Mouse (Mus musculus) midbrain, postnatal 0 days (tissue): ENCODE results near the gene Ddit4. TPM values are rescaled to one million over a fixed set of nuclear protein-coding genes. Genes with fewer than 3 reads are reported as not detected.

Experiments used
- ATAC-seq: fragments of 200-750 bp; cut with Nextera tagmentation; 2 replicates; pipeline ENCODE4 v1.8.0; 2017; ENCODE audit warnings: moderate number of reproducible peaks, mild to moderate bottlenecking, moderate TSS enrichment, moderate library complexity; ENCODE audit not compliant: low FRiP score
- DNase-seq: peaks from one replicate; pipeline ENCODE4 v3.0.0-alpha.2; 2015; ENCODE audit warnings: low spot score
- H3K27ac ChIP-seq: fragments of 300-500 bp; sonication (generic); 2 replicates; pipeline ENCODE4 v1.5.1; 2014; ENCODE audit warnings: low read depth, mild to moderate bottlenecking, low read length, mixed read lengths
- H3K27me3 ChIP-seq: fragments of 300-500 bp; sonication (generic); 2 replicates; pipeline ENCODE4 v1.6.1; 2014; ENCODE audit warnings: low read length, control low read depth, mixed read lengths; ENCODE audit not compliant: insufficient read depth
- H3K36me3 ChIP-seq: fragments of 300-500 bp; sonication (generic); 2 replicates; pipeline ENCODE4 v1.6.1; 2014; ENCODE audit warnings: low read length, control low read depth, mixed read lengths; ENCODE audit not compliant: insufficient read depth
- H3K4me1 ChIP-seq: fragments of 300-500 bp; sonication (generic); 2 replicates; pipeline ENCODE4 v1.6.1; 2014; ENCODE audit warnings: mild to moderate bottlenecking, control low read depth, antibody characterized with exemption, low read length, mixed read lengths; ENCODE audit not compliant: insufficient read depth
- H3K4me2 ChIP-seq: fragments of 300-500 bp; sonication (generic); 2 replicates; pipeline ENCODE4 v1.6.1; 2014; ENCODE audit warnings: low read depth, mild to moderate bottlenecking, low read length, mixed read lengths; ENCODE audit not compliant: poor library complexity, severe bottlenecking
- H3K4me3 ChIP-seq: fragments of 300-500 bp; sonication (generic); 2 replicates; pipeline ENCODE4 v1.5.1; 2014; ENCODE audit warnings: low read depth, mild to moderate bottlenecking, low read length, moderate library complexity
- H3K9ac ChIP-seq: fragments of 300-500 bp; sonication (generic); replicated peaks from 2 replicates; pipeline ENCODE4 v1.6.1; 2014; ENCODE audit warnings: mild to moderate bottlenecking, low read length, moderate library complexity, mixed read lengths; ENCODE audit not compliant: poor library complexity, severe bottlenecking
- H3K9me3 ChIP-seq: fragments of 300-500 bp; sonication (generic); 2 replicates; pipeline ENCODE4 v1.6.1; 2016; ENCODE audit warnings: low read length, control low read depth
- CTCF ChIP-seq: IDR thresholded peaks from 2 replicates; pipeline ENCODE4 v1.5.1; 2016; ENCODE audit warnings: antibody characterized with exemption, mild to moderate bottlenecking
- WGBS: fragments of 180-500 bp; shearing (Covaris S2); extraction: QIAGEN DNeasy Blood & Tissue Kit; methylation state at CpG from one replicate; pipeline ENCODE4 v1.1.7; 2014; 5-methylcytosine and 5-hydroxymethylcytosine counted together
- polyA plus RNA-seq: library from polyadenylated mRNA; unstranded; fragments of >200 nt; fragmentation: Nextera tagmentation; extraction: Ambion mirVana; gene quantifications from 2 replicates; pipeline ENCODE4 v1.2.1, GENCODE M21; 2015
- total RNA-seq: library from RNA; depleted of rRNA; stranded (reverse); fragments of >200 nt; gene quantifications from 2 replicates; pipeline ENCODE4 v1.2.3, GENCODE M21; 2014

The Ddit4 gene
- total and polyA plus RNA-seq, 2 experiments from 2014 or later: 43.4 to 57.5 TPM

GRCm38 (mm10) chr10:59980815-59981244 is 29.2 kb upstream of the Ddit4 start:
- H3K27me3 ChIP-seq: no peaks in the 10 kb centered on the region
- no peak for TF ChIP-seq CTCF
- WGBS: 92% methylated on average over 6 of the region's 6 CpGs

GRCm38 (mm10) chr10:59978873-59979743 is 27.5 kb upstream of the Ddit4 start:
- Histone ChIP-seq H3K4me1 (0 out of 2 replicates have a peak, but pooled peaks cover 6% of the 10 kb centered on the region), H3K9me3 (no peaks in the 10 kb centered on the region), H3K9ac (no peak overlapping the region), H3K36me3 (no peaks in the 10 kb centered on the region), H3K27me3 (no peaks in the 10 kb centered on the region), H3K27ac (peak overlapping the region; percentile 73), H3K4me3 (no peak overlapping the region), H3K4me2 (no peak overlapping the region)
- WGBS: 36% methylated on average over 11 of the region's 11 CpGs
- DNase-seq: peak; percentile 77
- 0 out of 2 replicates have a peak, but pooled peaks have one; percentile 24 for ATAC-seq
- no peak for TF ChIP-seq CTCF

More at GRCm38 (mm10) chr10:59980815-59981244, 29.2 kb upstream of the Ddit4 start:
- H3K4me1 ChIP-seq: 0 out of 2 replicates have a peak, but pooled peaks cover 4% of the 10 kb centered on the region
- ATAC-seq: no peak
- H3K4me3 ChIP-seq: no peak overlapping the region
- H3K4me2 ChIP-seq: no peak overlapping the region
- DNase-seq: no peak
- no peak overlapping the region for H3K27ac ChIP-seq
- peaks cover 2% of the 10 kb centered on the region; the same call in 1 of the 2 replicates for H3K36me3 ChIP-seq
- no peaks in the 10 kb centered on the region for H3K9me3 ChIP-seq
- H3K9ac ChIP-seq: no peak overlapping the region

- no peak overlapping the region for H3K4me3 ChIP-seq
- no peak overlapping the region for H3K4me2 ChIP-seq
- ATAC-seq: no peak
- TF ChIP-seq CTCF: no peak
- no peaks in the 10 kb centered on the region for H3K27me3 ChIP-seq
- H3K4me1 ChIP-seq: 0 out of 2 replicates have a peak, but pooled peaks cover 7% of the 10 kb centered on the region
- DNase-seq: no peak
- H3K27ac ChIP-seq: peak overlapping the region; percentile 73
- H3K9ac ChIP-seq: no peak overlapping the region
- no peaks in the 10 kb centered on the region for H3K9me3 ChIP-seq
- WGBS: 66% methylated on average over 2 of the region's 2 CpGs
- no peaks in the 10 kb centered on the region for H3K36me3 ChIP-seq
Observed at GRCm38 (mm10) chr10:59978401-59978800, 26.8 kb upstream of the Ddit4 start.

- H3K9me3 ChIP-seq: no peaks in the 10 kb centered on the region
- DNase-seq (no peak), ATAC-seq (no peak)
- WGBS: 91% methylated on average over 5 of the region's 5 CpGs
- H3K27me3 ChIP-seq: no peaks in the 10 kb centered on the region
- H3K27ac ChIP-seq: peak overlapping the region; percentile 73
- H3K4me1 ChIP-seq: 0 out of 2 replicates have a peak, but pooled peaks cover 7% of the 10 kb centered on the region
- no peak overlapping the region for H3K9ac ChIP-seq
- H3K4me3 ChIP-seq: no peak overlapping the region
- TF ChIP-seq CTCF: no peak
- no peaks in the 10 kb centered on the region for H3K36me3 ChIP-seq
- H3K4me2 ChIP-seq: no peak overlapping the region
Observed at GRCm38 (mm10) chr10:59977715-59978343, 26.2 kb upstream of the Ddit4 start.

GRCm38 (mm10) chr10:59977141-59977540 is 25.5 kb upstream of the Ddit4 start:
- H3K27me3 ChIP-seq: no peaks in the 10 kb centered on the region
- WGBS: 73% methylated on average over 2 of the region's 4 CpGs
- no peak overlapping the region for H3K4me3 ChIP-seq
- no peak overlapping the region for H3K27ac ChIP-seq
- no peak for DNase-seq
- H3K9ac ChIP-seq: no peak overlapping the region
- no peaks in the 10 kb centered on the region for H3K9me3 ChIP-seq
- no peak overlapping the region for H3K4me2 ChIP-seq
- no peak for TF ChIP-seq CTCF
- no peaks in the 10 kb centered on the region for H3K36me3 ChIP-seq
- ATAC-seq: no peak
- H3K4me1 ChIP-seq: 0 out of 2 replicates have a peak, but pooled peaks cover 7% of the 10 kb centered on the region
